Mouse (Mus musculus) CD8-positive naive resting alpha-beta T cell, adult 57 days (primary cell): Measurements from ENCODE around the gene Zdhhc18. TPM values are rescaled to one million over a fixed set of nuclear protein-coding genes. Genes with fewer than 3 reads are reported as not detected.

ENCODE experiments used
- total RNA-seq: library from RNA; stranded (reverse); gene quantifications from one replicate; pipeline ENCODE4 v1.2.4, GENCODE M21; 2023

Zdhhc18 gene
- 197 TPM for total RNA-seq

GRCm38 (mm10) chr4:133649989-133650699 lies at the start of gene Zdhhc18:
Zdhhc18 (minus strand) TSS chr4:133650154.

GRCm38 (mm10) chr4:133671881-133672844 lies 22.2 kb upstream of the Zdhhc18 start, which contains the start of gene Pigv:
Pigv (minus strand) TSS chr4:133672647.

DNA sequence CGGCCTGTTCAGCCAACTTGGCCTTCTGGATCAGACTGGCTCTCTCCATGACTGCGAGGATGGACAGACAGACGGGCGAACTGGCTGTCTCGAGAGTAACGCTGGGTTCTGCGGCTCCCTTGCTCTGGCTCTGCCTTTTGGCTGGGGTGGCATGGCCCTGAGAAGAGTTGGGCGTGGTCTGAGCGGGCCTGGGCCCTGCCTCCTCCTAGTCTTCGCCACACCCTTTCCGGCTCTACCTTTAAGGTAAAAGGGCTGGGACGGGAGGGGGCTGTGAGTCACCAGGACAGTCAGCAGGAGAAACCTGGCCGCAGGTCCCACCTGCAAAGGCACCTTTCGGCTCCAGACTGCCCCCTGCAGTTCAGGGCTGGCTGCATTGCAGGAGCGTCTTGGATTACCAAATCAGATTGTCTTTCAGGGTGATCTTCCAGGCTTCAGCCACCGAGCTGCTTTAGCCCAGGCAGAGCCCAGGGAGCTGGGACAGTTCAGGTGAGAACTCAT lies 48.2 kb downstream of the Zdhhc18 start, which contains the start of gene Sfn:
TSS of gene Sfn (minus strand) at position 448 of the 498 bp plus-strand sequence.

GRCm38 (mm10) chr4:133584059-133584951 lies 65.6 kb downstream of the Zdhhc18 start, which contains the start of gene Gpn2:
Gpn2 (plus strand) TSS chr4:133584362.

GRCm38 (mm10) chr4:133574070-133574842 lies 75.7 kb downstream of the Zdhhc18 start, which contains the start of gene Gpatch3:
Gpatch3 (plus strand) TSS chr4:133574745.

Other genes with a start within 250 kb of the Zdhhc18 start
- gene Tent5b, start 170.0 kb downstream of the Zdhhc18 start, total RNA-seq = not detected
- 27.5 TPM for gene Trnp1, start 151.6 kb downstream of the Zdhhc18 start, total RNA-seq
- 0.31 TPM for gene Kdf1, start 131.2 kb downstream of the Zdhhc18 start, total RNA-seq
- gene Nudc, start 104.2 kb downstream of the Zdhhc18 start, total RNA-seq = 96.8 TPM
- not detected for gene Nr0b2, start 96.8 kb downstream of the Zdhhc18 start, total RNA-seq
- gene Gpatch3, start 75.4 kb downstream of the Zdhhc18 start, total RNA-seq = 23.5 TPM
- gene Gpn2, start 65.8 kb downstream of the Zdhhc18 start, total RNA-seq = 24.1 TPM
- 49.2 TPM for gene Sfn, start 48.0 kb downstream of the Zdhhc18 start, total RNA-seq
- 24.6 TPM for gene Pigv, start 22.5 kb upstream of the Zdhhc18 start, total RNA-seq
- gene Arid1a, start 106.6 kb upstream of the Zdhhc18 start, total RNA-seq = 284 TPM
- gene Rps6ka1, start 237.6 kb upstream of the Zdhhc18 start, total RNA-seq = 114 TPM